Mouse (Mus musculus) right cerebral cortex, adult 2 months (tissue): ENCODE results near the gene Tpcn2.

Experiments
- DNase-seq, 2 experiments: peaks; one replicate each; pipeline ENCODE4 v3.0.0; 2021 to 2022; ENCODE audit warnings: low spot score in 2 of 2

The Tpcn2 gene

DNA sequence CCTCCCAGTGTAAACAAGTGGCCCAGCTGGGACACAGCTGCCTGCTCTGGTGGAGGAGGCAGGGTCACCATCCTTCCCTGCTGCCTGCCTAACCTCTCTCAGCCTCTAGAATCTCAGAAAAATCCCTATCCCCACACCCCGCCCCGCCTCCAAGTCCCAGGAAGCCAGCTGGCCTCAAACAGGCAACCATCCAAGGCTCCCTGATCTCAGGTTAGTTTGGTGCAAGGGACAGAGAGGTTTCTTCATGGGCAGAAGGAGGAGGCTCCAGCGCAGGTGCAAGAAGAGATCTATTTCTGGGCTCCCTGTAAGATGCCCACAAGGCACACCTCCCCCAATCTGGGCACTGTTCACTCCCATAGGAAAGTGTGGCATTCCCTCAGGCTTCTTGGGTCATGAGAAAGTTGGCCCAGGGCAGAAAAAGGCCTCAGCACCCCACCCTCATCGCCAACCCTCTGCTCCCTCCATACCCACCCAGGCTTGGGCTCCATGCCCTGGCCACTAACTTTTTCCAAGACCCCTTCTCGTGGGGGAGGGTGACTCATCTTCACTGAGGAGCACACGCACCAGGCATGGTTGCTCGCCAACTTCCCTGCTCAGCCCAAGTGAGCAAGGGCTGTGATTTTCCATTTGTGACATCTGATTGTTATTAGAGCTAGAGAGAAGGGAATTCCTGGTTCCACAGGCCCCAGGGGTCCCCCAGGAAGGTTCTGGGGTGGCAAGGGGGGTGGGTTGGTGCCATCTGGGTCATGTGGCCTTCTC is 15.9 kb upstream of the Tpcn2 start:
- peak in 1 of 2 experiments; percentile 39 for DNase-seq

DNA sequence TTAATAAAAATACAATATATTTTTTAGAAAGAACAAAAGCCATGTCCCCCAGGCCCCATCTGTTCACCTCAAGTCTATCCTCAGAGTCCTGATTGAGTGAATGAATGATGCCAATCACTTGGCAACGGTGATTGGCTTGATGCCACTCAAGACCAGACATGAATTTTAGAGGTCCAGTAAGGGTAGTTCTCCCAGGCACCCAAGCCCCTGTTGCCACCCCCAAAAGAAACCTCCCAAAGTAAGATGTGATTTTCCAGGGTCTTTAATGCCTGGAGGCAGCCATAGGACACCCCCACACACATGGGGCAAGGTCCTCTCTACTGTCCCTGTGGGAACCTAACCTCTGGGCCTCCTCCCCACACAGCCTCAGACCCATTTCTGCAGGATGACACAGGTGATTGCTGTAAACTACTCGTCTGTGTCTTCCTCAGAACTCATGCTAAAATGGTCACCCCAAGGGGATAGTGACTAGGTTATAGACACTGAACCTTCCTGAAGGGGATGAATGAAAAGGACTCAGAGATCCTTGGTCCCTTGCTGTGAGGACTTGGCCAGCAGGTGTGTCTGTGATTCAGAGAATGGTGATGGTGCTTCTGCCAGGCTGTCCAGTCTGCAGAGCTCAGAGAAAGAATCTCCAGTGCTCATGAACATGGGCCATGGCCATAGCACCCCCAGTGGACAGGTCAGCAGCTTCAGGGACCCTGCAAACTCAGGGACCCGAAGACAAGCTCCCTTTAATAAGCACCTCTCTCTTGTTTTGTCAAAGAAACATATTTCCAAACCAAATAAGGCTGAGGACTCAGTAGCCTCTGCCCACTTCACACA is 15.1 kb upstream of the Tpcn2 start:
- no peak for DNase-seq

DNA sequence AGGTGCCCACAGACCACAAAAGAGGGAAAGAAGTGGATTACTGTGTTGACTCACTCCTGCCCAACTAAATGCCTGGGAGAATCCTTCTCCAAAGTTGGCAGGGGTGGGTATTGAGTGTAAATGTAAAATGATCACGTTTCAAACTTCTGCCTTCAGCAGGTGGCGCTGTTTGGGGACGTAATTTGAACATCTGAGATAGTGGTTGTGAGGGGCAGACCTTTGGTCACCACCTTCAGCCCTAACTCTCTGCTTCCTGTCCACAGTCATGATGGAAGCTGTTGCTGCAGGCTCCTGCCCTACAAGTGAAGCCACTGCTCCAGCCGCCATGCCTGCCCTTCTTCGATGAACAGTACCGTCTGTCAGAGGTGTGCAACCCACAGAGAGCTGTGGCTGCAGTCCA is 10.0 kb upstream of the Tpcn2 start:
- no peak for DNase-seq

DNA sequence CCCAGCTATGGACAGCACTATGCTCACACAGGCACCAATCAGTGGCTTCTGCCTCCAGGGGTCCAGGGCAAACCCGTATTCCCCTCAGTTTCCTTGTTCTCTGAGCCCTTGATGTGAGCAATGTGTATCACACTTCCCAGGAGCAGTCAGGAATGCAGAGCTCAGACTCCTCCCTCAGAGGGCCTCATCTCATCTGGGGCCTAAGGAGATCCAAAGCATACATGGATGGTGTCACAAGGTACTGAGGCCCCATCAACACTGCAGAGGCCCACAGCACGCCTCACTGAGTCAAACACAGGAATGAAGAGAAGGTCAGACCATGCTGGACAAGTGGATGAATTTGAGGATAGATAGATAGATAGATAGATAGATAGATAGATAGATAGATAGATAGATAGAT is 8.9 kb upstream of the Tpcn2 start:
- DNase-seq: no peak

DNA sequence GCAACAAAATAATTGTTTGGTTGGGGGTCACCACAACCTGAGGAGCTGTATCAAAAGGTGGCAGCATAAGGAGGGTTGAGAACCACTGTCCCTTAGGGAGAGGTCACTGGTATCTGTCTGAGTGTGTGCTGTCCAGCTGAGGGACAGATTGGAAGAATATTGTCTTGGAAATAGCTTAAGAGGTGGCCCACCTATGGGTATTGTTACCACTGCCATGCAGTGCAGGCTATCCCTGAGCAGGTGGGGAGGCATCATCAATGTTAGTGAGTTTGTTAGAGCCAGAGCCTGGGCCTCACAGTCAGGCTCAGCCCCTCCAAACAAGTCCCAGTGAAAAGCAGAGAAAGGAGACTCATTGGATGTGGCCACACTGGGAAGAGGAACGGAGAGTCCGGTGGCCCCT is 8.0 kb upstream of the Tpcn2 start:
- no peak for DNase-seq

DNA sequence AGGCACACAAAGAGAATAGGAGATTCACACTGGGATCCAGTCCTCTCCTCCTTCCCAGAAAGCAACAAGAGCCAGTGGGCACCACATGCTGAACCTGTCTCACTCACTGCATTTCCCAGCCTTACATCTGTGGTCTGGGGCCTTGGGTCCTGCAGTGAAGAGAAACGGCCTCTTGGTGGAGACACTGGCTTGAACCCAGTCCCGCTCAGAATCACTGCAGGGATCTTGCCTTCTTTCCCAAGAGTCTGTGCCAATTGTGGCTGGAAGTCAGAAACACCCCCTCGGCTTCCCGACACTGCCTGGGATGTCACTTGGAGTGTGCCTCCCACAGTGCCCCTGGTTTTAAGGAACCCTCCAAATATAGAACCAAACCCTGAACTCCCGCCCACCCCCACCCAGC is 5.5 kb upstream of the Tpcn2 start:
- DNase-seq: no peak

DNA sequence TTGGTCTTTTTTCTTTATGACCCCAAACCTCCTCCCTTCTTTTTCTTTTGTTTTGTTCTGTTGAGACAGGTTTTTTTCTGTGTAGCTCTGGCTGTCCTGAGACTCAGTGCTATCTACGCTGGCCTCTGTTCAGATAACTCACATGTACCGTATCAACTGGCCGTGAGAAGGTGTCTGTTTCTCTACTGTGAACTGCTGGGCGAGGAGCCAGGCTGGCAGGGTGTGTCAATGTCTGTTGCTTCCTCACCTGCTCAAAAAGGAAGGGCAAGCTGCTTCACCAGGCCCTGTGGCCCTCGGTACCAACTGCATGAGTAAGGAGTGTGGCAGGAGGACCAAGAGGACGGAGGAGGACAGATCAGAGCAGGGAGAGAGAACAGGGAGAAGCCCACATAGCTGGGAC is 3.6 kb upstream of the Tpcn2 start:
- no peak for DNase-seq

DNA sequence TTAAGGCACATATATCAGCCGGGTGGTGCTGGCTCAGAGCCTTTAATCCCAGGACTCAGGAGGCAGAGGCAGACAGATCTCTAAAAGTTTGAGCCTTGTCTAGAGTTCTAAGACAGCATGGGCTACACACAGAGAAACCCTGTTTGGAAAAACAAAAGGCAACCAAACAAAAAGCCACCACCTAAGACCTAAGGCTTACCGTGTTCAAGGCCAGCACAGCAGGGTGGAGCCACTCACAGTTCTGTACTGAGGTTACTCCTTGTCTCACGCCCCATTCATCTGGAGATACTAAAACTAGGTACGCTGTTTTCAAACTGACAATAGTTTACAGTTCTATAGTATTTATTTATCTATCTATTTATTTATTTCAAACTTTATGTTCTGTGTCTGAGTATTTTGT is 1.7 kb upstream of the Tpcn2 start:
- DNase-seq: no peak

DNA sequence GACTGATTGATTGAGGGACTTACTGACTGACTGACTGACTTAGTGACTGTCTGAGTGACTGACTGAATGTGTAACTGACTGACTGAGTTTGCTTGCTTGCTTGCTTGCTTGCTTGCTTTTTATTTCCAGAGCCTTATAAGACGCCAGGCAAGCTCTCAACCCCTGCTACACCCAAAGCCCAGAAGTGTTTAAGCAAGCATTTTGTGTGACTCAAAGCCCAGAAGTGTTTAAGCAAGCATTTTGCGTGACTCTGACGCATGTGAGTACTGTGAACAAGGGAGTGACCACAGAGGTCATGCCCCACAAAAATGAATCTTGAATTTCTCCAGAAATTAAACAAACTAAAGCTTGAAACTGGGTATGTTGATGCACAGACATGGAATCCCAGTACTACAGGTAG is 482 bp upstream of the Tpcn2 start:
- no peak for DNase-seq

DNA sequence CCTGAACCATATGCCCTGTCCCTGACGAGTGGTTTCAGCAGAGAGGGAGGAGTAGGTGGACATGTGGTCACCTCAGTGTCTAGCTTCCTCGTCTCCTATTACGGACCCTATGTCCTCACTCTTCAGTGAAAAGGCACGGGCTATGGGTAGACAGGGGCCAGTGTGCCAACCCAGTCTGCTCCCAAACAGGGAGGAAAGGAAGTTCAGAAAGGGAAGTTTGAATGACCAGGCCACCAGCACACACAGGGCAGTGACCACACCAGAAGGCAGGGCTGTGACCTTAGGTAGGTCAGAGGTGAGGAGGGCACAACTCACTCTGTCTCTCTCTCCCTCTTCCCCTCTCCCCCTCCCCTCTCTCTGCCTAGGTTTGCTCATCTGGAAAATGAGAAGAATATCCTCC is 770 bp downstream of the Tpcn2 start:
- DNase-seq: no peak

DNA sequence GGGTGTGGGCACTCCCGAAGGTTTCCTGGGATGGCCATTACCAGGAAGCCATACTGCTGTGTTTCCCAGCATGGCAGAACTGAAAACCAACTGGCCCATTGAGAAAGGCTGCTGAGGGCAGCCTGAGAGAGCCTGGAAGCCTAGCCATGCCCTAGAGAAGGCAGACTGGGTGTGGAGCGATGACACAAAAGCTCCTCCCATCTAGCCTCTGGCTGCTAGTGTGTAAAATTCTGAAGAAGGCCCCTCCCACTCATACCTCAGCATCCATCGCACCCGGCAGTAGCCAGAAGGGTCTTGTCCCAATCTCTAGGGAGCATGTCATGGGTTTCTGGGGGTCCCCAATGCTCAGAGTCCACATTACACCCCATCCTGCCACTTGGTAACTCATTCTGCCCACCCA is 2.4 kb downstream of the Tpcn2 start:
- no peak for DNase-seq

DNA sequence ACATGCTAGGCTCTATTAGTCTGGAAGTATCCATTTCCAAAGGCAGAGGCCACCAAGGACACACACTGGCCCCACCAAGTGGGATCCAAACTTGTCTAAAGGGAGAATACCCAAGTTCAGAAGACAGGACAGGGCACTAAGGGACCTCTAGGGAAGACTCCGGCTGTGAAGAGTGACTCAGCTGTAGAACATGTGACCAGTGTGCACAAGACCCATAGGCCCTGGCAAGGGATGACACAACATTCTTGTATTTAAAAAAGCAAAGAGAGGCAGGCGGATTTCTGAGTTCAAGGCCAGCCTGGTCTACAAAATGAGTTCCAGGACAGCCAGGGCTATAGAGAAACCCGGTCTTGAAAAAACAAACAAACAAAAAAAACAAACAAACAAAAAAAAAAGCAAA is 8.3 kb downstream of the Tpcn2 start:
- DNase-seq: no peak

DNA sequence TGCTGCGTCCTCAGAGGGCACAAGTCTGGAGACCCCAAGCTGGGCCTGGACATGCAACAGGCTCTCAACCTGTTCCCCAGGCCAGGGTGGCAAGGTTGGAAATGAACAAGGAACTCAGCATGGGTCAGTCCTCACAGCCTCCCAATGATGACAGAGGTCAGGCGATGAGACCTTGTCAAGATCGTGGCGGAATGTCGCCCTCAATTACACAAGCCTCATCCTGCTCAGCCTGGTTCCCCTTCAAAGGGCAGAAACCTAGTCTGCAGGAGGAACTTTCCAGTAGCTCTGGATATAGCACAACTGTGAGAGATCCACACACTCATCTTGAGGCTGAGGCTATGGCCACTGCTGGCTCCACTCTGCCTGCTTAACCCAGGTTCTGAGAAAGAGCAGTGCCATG is 12.9 kb downstream of the Tpcn2 start:
- DNase-seq: no peak

DNA sequence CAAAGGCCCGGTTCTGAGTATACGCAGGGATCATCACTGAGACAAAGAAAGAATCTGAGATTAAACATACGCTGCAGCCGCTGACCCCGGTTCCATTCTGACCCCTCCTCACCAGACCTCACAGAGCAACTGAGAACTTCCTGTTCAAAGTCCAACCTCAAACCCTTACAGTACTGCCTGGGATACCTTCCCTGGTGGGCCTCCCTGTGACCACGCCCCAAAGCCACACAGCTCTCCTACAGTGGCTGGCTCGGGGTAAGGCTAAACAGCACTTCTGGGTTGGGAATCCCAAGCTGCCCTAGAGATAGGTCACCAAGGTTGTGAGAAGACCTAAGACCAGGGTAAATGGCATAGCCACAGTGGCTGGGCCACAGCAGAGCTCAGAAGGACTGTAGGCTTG is 14.9 kb downstream of the Tpcn2 start:
- DNase-seq: no peak

DNA sequence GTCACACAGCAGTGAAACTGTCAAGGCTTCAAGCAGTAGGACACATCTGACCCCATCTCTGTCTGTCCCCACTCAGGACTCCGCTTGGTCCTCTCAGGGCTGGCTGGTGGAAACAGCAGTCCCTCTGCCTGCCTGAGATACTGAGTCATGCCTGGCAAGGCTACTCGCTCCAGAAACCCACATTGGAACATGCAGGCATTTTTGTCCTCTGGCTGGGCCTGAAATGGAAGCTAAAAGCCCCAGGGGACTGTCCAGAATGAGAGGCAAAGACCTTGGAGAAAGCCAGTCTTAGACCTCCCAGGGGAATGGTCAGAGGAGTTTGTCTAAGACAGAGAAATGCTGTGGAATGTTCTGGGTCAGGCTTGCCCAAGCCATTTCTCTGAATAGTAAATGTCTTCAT is 17.8 kb downstream of the Tpcn2 start:
- no peak for DNase-seq

DNA sequence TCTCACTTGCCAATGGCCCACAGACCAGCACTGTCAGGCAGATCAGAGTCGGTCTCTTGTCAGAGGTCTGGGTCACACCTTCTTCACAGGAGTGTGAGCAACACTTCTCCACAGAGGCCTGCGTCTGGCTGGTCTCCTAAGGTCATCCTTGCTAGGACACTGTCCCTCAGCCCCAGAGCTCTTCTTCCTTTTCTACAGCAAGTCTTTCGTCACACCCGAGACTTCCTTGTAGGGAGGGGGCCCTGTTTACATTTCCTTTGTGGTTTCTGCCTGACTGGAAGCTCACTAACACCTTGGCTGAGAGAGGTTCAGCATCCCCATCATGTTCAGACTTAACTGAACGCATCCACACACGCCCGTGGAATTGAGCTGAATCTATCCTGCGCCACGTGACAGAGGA is 19.6 kb downstream of the Tpcn2 start:
- no peak for DNase-seq

DNA sequence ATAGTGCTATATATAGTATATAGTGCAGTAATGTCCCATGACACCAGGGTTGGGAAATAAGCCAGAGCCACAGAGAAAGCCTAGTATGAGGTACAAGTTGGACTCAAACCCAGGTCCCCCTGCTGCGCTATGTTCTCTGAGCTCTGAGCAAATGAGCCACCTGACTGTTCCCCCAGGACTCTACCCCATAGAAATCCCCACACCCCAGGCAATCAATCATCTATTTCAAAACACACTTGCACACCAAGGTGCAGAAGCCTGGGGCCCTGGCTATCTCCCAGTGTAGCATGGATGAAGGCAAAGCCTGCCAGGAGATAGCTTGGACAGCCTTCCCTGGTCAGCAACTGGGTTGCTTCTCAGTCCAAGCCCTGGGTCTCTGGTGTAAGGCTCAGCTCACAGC is 27.7 kb downstream of the Tpcn2 start:
- no peak for DNase-seq

DNA sequence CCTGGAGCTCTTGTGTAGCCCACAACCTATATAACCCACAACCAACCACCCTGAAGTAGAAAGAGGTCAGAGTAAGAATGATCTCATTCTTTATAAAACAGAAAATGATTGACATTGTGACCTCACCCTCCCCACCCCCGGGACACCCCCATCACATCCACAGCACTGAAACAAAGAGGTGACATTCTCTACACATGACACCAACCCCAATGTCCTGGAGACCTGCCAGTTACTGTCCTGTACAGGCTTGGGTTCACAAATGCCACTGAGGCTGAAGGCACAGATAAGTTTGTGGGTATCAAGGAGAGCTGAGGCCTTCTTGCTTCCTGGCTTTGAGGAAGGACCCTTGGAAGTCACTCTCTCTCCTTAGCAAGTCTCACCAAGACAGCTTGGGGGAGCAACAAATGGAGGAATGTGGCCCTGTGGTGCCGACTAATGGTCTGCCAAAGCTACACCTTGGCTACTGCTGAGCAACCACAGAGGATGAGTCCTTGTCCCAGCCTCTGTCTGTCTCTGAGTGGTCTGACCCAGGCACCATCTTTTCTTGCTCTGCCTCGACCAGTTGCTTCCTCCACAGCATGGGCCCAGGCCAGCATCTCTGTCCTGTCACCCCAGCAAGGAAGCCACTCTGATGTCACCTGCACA is 29.7 kb downstream of the Tpcn2 start:
- DNase-seq: no peak

DNA sequence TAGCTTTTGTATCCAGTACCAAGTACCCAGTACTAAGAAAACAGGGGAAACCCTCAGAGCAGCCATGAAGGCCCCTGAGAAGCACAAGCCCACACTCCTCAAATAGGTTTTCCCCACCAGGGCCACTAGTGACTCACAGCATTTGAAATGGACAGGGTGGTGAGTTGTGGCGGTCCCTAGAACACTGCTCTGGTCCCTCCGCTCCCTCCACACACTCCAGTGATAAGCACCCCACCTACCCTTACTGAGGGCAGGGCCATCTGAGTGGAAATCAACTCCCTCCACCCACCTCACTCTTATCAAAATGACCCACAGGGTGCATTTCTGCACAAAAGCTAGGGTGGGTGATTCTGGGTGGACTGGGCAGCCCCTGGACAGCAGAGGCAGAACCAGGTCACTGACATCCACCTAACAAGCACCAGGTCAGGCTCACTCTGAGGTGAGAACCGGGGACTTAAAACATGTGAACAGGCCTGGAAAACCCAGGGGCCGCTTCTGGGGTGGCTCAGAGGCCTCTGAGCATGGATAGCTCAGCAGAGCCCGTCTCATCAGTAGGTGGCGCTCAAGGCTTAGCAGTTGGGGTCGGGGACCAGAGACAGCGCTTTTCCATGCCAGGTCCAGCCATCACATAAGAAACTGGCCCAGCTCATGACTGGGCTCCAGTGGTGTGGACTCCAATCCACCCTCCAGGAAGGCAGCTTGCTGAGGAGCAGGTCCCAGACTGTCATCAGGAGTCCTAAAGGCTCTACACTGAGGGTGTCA is 30.9 kb downstream of the Tpcn2 start:
- peak; percentile 81 to 87 for DNase-seq

DNA sequence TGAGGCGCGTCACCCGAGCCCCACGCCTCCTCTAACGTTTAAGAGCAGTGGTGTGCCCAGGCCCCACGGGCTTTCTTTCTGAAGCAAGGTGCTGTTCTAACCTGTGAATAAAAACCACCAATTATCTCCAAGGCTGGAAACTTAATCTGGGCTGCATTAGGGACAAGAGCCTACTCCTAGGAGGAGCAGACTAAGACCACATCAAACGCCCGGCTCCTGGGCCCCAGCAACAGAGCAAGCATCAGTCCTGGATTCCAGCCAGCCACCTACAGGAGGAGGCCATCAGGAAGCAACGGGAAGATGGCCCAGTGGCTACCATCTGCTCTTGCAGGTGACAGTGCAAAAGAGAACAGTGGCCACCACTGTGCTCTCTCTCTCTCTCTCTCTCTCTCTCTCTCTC is 33.6 kb downstream of the Tpcn2 start:
- no peak for DNase-seq

DNA sequence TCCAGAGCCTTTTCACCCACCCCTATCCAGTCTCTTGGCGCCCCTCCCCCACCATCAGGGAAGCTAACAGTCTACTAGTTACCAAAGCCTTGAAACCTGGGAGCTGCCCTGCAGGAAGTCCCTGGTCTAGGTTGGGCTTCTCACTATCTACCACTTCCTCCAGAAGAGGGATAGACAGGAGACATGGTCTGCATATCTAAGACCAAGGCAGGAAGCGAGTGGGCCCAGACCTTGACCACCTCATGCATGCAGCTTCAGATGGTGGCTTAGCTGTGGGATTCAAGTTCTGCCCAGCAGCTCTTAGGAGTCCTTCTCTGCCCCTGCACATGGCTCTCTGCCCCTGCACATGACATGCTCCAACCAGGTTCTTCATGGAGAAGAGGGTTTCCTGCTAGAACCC is 34.9 kb downstream of the Tpcn2 start:
- DNase-seq: no peak
